Mouse (Mus musculus) effector memory CD4-positive, alpha-beta T cell, adult 7 months (primary cell): ENCODE data around the gene Anxa8. TPM values are rescaled to one million over a fixed set of nuclear protein-coding genes. Genes with fewer than 3 reads are reported as not detected.

Source experiments
- polyA plus RNA-seq: library from polyadenylated mRNA; unstranded; fragments of 100-300 nt; shearing (Covaris generic); gene quantifications from one replicate; pipeline ENCODE4 v1.2.1, GENCODE M21; 2017

Gene Anxa8
- polyA plus RNA-seq = not detected

GRCm38 (mm10) chr14:34085731-34086130 is at the start of gene Anxa8:
Anxa8 (plus strand) TSS chr14:34085981.

GRCm38 (mm10) chr14:34052516-34052915 is 33.3 kb upstream of the Anxa8 start, which contains the start of gene Antxrl:
Antxrl (plus strand) TSS chr14:34052707.

GRCm38 (mm10) chr14:34102601-34103000 is 16.8 kb downstream of the Anxa8 start, which contains the start of gene A630023A22Rik:
A630023A22Rik (minus strand) TSS chr14:34102754.

Other genes starting within 250 kb of the Anxa8 start
- gene Gdf10, start 162.4 kb upstream of the Anxa8 start, polyA plus RNA-seq = not detected
- not detected for gene Gdf2, start 144.9 kb upstream of the Anxa8 start, polyA plus RNA-seq
- not detected for gene Rbp3, start 132.0 kb upstream of the Anxa8 start, polyA plus RNA-seq
- 0.40 TPM for gene Zfp488, start 107.2 kb upstream of the Anxa8 start, polyA plus RNA-seq
- not detected for gene Gm30083, start 70.8 kb upstream of the Anxa8 start, polyA plus RNA-seq
- not detected for gene Gm5460, start 69.2 kb upstream of the Anxa8 start, polyA plus RNA-seq
- not detected for gene Antxrl, start 33.3 kb upstream of the Anxa8 start, polyA plus RNA-seq
- 0.85 TPM for gene A630023A22Rik, start 16.8 kb downstream of the Anxa8 start, polyA plus RNA-seq
- not detected for gene Npy4r, start 66.5 kb downstream of the Anxa8 start, polyA plus RNA-seq
- not detected for gene Gprin2, start 115.7 kb downstream of the Anxa8 start, polyA plus RNA-seq
- gene Syt15, start 133.6 kb downstream of the Anxa8 start, polyA plus RNA-seq = 1.0 TPM
- 22.7 TPM for gene Shld2, start 224.5 kb downstream of the Anxa8 start, polyA plus RNA-seq
- gene Glud1, start 224.7 kb downstream of the Anxa8 start, polyA plus RNA-seq = 119 TPM